Mouse (Mus musculus) cortical plate, adult 2 months (tissue): ENCODE measurements around the gene Fastkd3.

Experiments
- CTCF ChIP-seq: fragments of 200-500 bp; IDR thresholded peaks from 2 replicates; pipeline ENCODE4 v1.5.1; 2011; ENCODE audit warnings: mild to moderate bottlenecking, control low read depth, low read length; ENCODE audit not compliant: insufficient read depth; ENCODE audit errors: extremely low read depth
- POLR2A ChIP-seq: fragments of 200-500 bp; IDR thresholded peaks from 2 replicates; pipeline ENCODE4 v1.6.1; 2011; ENCODE audit warnings: mild to moderate bottlenecking, low read length, control low read depth; ENCODE audit not compliant: insufficient read depth; ENCODE audit errors: extremely low read depth

DNA sequence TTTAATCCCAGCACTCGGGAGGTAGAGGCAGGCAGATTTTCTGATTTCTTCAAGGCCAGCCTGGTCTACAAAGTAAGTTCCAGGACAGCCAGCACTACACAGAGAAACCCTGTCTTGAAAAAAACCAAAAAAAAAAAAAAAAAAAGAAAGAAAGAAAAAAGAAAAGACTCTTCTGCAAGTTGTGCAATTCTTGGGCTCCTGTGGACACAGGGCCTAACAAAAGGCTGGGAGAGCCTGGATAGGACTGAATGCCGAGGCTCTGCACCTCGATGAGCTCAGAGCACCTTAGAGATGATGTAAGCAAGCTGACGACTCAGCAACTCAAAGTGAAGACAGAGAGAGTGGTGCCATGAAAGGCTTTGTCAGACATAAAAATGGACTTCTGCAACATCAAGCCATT is 7.6 kb upstream of the Fastkd3 start:
- TF ChIP-seq POLR2A (no peak), CTCF (no peak)
